Mouse (Mus musculus) T-helper 17 cell (primary cell): ENCODE results near the gene Runx2.

Source experiments
- in situ Hi-C, 2 experiments: fragments of 300-600 bp; cut with MboI, MseI; formaldehyde crosslinking; loops; 1 replicate in 1 of 2; 2 replicates in 1 of 2; pipeline ENCODE4 v1.15.1; 2025; ENCODE audit warnings: high pct_unique_total_duplicates in 2 of 2

Runx2 gene

GRCm38 (mm10) chr17:44718591-44718990 lies 96.0 kb downstream of the Runx2 start:
- in situ Hi-C loops = no loop called here

- in situ Hi-C loops = no loop called here
Measured at GRCm38 (mm10) chr17:44718036-44718435, 96.6 kb downstream of the Runx2 start.

DNA sequence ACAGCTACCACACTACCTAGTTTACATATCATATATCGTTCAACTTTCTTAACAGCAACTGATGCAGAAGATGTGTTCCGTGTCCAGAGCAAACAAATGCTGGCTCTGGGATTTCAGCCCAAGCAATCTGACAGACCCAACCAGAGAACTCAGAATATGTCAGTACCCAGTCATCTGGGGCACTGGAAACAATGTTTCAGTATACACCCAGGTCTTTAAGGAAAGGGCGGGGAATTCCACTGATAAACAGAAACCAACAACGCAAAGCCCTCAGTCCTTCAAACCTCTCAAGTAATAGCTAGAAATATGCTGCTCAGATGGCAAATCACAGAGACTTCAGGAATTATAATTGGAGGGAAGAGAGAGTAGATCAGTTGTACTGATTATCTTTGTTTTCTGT lies 100.5 kb downstream of the Runx2 start:
- in situ Hi-C loops = no loop called here

- in situ Hi-C loops = no loop called here
Measured at GRCm38 (mm10) chr17:44713404-44713803, 101.2 kb downstream of the Runx2 start.

DNA sequence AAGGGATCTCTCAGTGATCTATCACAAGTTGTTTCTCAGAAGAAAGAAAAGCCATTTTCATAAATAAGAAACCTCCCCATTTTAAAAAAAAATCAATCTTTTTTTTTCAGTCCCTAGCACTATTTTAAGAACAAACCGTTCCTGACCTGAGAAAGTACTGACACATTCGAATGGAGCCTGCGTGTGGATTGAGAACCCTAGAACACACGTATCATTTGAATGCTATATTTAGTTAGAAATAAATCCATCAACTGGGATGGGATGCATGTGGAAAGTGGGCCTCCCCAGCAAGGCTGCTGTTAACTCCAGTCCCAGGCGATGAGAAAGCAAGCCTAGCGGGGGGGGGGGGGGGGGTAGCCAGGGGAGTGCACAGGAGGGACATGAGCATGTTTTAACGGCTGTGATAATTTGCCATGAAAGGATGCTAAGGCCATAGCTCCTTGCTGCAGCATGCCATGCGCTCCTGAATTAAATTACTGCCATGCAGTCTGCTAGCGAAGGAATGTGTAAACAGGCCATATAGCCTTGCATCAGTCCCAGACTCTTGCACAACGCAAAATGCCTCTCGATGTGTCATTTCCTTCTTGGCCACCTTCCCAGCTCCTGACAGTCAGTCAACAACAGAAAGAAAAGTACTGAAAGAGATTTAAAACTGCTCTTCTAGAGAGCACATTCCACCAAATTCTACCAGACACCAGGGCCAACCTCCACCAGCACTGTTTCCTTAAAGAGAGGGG lies 104.9 kb downstream of the Runx2 start:
- in situ Hi-C loops = loop anchor here in 1 of 2 experiments (5.0 to 10.0 kb wide), 2 partner anchors 42 to 1985 kb away; no protein-coding TSS in a partner anchor

DNA sequence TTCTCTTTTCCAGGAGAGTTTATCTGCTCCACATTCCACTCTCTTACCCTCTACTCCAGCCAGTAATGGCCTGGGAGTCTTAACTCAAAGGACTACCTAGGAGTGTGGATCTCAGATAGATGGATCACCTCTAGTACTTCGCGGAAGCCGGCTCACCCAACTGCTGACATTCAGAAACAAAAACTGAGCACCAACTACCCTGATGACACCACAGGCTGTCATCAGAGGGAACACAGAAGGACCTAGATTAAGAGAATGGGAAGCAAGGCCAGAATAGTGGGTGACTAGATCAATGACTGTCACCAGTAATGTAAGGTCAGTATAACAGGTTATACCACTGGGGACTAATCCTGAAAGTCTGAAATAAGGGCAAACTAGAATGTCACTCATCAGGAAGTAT lies 106.6 kb downstream of the Runx2 start:
- in situ Hi-C loops = loop anchor here in 1 of 2 experiments (5.0 to 10.0 kb wide), 2 partner anchors 41 to 1983 kb away; no protein-coding TSS in a partner anchor

- in situ Hi-C loops = loop anchor here in 1 of 2 experiments (5.0 to 10.0 kb wide), 2 partner anchors 39 to 1982 kb away; no protein-coding TSS in a partner anchor
Measured at GRCm38 (mm10) chr17:44706531-44706930, 108.1 kb downstream of the Runx2 start.

GRCm38 (mm10) chr17:44702506-44703298 lies 111.9 kb downstream of the Runx2 start:
- in situ Hi-C loops = loop anchor here (5.0 to 10.0 kb wide), 2 partner anchors 40 to 1978 kb away; no protein-coding TSS in a partner anchor

- in situ Hi-C loops = loop anchor here (5.0 to 10.0 kb wide), 2 partner anchors 39 to 1977 kb away; no protein-coding TSS in a partner anchor
Measured at GRCm38 (mm10) chr17:44701531-44701930, 113.1 kb downstream of the Runx2 start.

DNA sequence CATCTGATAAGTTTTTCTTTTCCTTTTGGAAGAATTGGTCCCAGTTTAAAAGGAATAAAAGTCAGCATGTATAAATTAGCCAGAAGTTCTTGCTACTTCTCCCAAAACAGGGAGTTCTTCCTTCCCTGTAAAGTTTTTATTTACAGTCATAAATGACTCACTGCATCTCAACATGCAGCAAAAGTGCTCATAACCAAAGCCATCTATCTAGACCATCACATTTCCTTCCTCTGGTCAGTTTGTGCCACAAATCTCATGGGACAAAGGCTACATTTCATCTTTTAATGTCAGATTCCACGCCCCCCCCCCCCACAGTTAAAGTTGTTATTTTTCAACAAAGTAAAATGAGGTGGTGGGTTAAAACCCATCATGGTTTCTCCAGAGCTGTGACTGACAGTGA lies 114.3 kb downstream of the Runx2 start:
- in situ Hi-C loops = loop anchor here (5.0 to 10.0 kb wide), 2 partner anchors 38 to 1976 kb away; no protein-coding TSS in a partner anchor

- in situ Hi-C loops = no loop called here
Measured at GRCm38 (mm10) chr17:44697053-44697452, 117.5 kb downstream of the Runx2 start.

GRCm38 (mm10) chr17:44693552-44693951 lies 121.0 kb downstream of the Runx2 start:
- in situ Hi-C loops = no loop called here

- in situ Hi-C loops = no loop called here
Measured at GRCm38 (mm10) chr17:44691517-44691916, 123.1 kb downstream of the Runx2 start.

- in situ Hi-C loops = no loop called here
Measured at GRCm38 (mm10) chr17:44690410-44691035, 124.1 kb downstream of the Runx2 start.

DNA sequence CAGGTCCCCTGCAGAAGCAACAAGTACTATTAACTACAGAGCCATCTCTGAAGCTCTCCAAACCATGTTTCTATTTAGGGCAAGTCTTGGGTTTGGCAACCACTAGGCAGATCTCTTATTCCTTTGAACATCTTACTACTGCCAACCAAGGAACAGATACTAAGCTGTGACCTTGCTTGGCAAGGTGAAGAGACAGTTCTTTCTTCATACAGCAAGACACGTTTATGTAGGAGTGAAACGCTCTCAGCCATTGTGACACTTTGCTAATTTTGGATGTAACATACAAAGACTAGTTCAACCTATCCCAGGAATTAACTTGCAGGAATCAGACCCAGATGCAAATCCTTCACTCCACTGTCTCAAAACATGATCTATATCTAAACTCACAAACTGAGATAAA lies 126.3 kb downstream of the Runx2 start:
- in situ Hi-C loops = no loop called here

- in situ Hi-C loops = no loop called here
Measured at GRCm38 (mm10) chr17:44685514-44685913, 129.1 kb downstream of the Runx2 start.

DNA sequence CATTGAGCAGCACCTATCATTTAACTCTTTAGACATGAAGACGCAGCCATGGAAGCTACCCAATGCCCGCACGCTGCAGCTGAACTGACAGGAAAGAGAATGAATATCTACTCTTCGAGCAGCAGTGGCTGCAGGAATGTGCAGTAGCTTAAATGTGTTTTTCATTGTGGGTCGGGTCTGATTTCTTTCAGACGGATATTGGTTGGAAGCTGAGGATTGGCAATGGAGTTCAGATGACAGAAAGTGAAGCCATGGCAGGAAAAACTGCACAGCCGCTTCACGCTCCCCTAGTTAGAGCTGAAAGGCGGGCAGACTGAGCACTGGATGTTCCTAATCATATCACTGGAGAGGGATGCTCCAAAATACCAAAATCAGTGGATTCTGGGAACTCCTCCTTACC lies 131.6 kb downstream of the Runx2 start:
- in situ Hi-C loops = no loop called here

GRCm38 (mm10) chr17:44677782-44678181 lies 136.8 kb downstream of the Runx2 start:
- in situ Hi-C loops = loop anchor here in 1 of 2 experiments (10.0 kb wide), 1 partner anchor 223 kb away; no protein-coding TSS in a partner anchor

GRCm38 (mm10) chr17:44672806-44673205 lies 141.8 kb downstream of the Runx2 start:
- in situ Hi-C loops = loop anchor here in 1 of 2 experiments (10.0 kb wide), 1 partner anchor 218 kb away; no protein-coding TSS in a partner anchor

DNA sequence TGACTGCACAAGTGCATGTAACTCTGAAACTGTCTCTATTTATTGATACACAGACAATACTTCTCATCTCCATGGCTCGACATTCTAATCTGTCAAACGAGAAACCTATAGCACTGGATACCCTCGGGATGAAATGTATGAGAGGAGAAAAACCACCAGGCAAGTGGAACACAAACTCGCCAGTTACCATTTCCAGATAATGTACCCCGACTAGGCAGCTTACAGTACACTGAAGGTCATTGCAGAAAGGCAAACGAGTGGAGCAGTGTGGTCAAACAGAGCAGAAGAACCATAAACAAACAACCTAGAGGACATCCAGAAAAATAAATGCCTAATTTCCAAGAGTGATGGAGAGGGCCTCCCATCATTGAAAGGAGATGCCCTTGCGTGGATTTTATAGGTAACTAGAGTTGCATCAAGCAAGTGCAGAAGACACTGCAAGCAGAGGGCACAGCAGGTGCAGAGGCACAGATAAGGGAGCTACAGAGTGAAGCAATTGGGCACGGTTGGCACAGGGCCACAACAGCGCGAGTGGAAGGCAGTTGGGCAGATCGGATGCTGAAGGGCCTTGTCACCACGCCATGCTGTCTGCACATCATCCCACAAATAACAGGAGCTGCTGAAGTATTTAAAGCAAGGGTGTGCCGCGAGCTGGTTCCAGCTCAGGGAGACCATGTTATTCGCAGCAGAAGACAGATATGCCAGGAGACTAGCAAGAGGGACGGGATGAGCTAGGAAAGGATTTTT lies 142.5 kb downstream of the Runx2 start:
- in situ Hi-C loops = loop anchor here in 1 of 2 experiments (10.0 kb wide), 1 partner anchor 217 kb away; no protein-coding TSS in a partner anchor

DNA sequence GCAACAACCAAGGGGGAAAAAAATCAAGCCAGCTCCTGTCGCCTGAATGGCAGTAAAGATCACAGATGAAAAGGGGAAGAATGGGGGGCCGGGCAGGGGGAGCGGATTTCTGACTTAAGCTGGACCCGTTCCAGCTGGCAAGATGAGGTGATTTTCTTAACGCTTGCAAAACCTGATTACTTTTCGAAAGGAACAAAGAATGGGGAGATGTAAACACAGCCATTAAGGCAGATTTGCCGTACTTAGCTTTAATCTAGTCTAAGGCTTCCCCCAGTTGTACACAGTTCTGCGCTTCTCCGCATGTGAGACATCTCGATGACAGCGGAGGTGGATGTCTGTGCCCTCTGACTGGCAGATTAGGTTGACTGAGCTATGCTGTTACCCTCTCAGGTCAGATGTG lies 144.6 kb downstream of the Runx2 start:
- in situ Hi-C loops = loop anchor here in 1 of 2 experiments (5.0 to 10.0 kb wide), 2 partner anchors 37 to 215 kb away; no protein-coding TSS in a partner anchor
